Mouse (Mus musculus): Measurements from ENCODE around the gene Timeless.

DNA sequence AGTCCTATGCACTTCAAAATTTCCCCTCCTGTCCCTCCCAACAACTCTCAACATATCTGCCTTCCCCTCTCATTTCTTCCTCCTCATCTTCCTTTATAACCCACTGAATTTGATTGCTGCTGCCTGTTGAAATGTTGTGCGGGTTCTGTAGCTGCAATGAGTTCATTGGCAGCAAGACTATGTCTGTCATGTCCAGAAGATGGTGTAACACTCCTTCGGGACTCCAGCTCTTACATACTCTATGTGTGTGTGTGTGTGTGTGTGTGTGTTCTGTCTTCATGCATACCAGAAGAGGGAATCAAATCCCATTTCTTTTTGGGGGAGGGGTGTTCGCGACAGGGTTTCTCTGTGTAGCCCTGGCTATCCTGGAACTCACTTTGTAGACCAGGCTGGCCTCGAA lies 16.9 kb upstream of the Timeless start:
- TF ChIP-seq CTCF (IDR thresholded peaks at IDR 0.05; ENCODE audit: extremely low read depth, insufficient read depth, insufficient read length, insufficient replicate concordance) (no peak), POLR2A (IDR thresholded peaks at IDR 0.05; ENCODE audit: low read depth, low read length) (no peak)
